Mouse (Mus musculus) ovary, adult 10 weeks (tissue): Measurements from ENCODE around the gene Gkn2. TPM values are rescaled to one million over a fixed set of nuclear protein-coding genes. Genes with fewer than 3 reads are reported as not detected.

ENCODE experiments used
- polyA plus RNA-seq: library from polyadenylated mRNA; stranded (reverse); fragments of 350-450 nt; fragmentation: Illumina TruSeq; extraction: RNeasy Lipid Tissue Mini Kit (QIAGEN cat#74804); gene quantifications from one replicate; pipeline ENCODE4 v1.2.3, GENCODE M21; 2014

The Gkn2 gene
- polyA plus RNA-seq: not detected

GRCm38 (mm10) chr6:87373057-87373456, at the start of gene Gkn2:
Gkn2 (plus strand) TSS chr6:87373357.

GRCm38 (mm10) chr6:87335091-87335934, 37.8 kb upstream of the Gkn2 start, which contains the start of gene Antxr1:
Antxr1 (minus strand) TSS chr6:87335821.

GRCm38 (mm10) chr6:87350829-87351228, 22.3 kb upstream of the Gkn2 start, which contains the start of gene Gkn1:
Gkn1 (minus strand) TSS chr6:87350942.

GRCm38 (mm10) chr6:87388877-87389276, 15.7 kb downstream of the Gkn2 start, which contains the start of gene Gkn3:
Gkn3 (minus strand) TSS chr6:87388935.

GRCm38 (mm10) chr6:87428487-87429044, 55.4 kb downstream of the Gkn2 start, which contains the start of gene Bmp10:
Bmp10 (plus strand) TSS chr6:87428994.

Other genes starting within 250 kb of the Gkn2 start
- 143 TPM for gene Antxr1, start 37.5 kb upstream of the Gkn2 start, polyA plus RNA-seq
- gene Gkn1, start 22.4 kb upstream of the Gkn2 start, polyA plus RNA-seq: not detected
- not detected for gene Gkn3, start 15.6 kb downstream of the Gkn2 start, polyA plus RNA-seq
- gene Bmp10, start 55.6 kb downstream of the Gkn2 start, polyA plus RNA-seq: not detected
- gene Arhgap25, start 159.9 kb downstream of the Gkn2 start, polyA plus RNA-seq: 1.4 TPM
- gene Prokr1, start 217.4 kb downstream of the Gkn2 start, polyA plus RNA-seq: 1.7 TPM